8 mouse cellular contexts compared by ENCODE assay signal in genomic region chr7:34230116-34230515, GRCm38 (mm10). TPM values are rescaled to one million over a fixed set of nuclear protein-coding genes. Genes with fewer than 3 reads are reported as not detected.
DNase-seq lines count a peak whose midpoint lies in the region; ATAC-seq and TF ChIP-seq lines count a peak whose summit lies in the region.

Gpi1 (minus strand) TSS chr7:34230336.

- POLR2A ChIA-PET in Patski (lab: Charles Lee), result interaction anchor here (0.7 to 1.3 kb wide), 5 partner anchors 9 to 38 kb away, joined by 3 to 4 read pairs (median 3); no protein-coding TSS in a partner anchor

- CTCF ChIA-PET in Patski (lab: Charles Lee), result interaction anchor here (1.8 kb wide), 1 partner anchor 14 kb away, joined by 3 read pairs; no protein-coding TSS in a partner anchor

- H3K4me2 ChIP-seq in lung, postnatal 0 days (replicated peaks; ENCODE audit: low read depth, low read length), result peak within 1 kb of the TSS; percentile 92

- ATAC-seq in Patski, result peak; percentile 58
- peak; percentile 35 for ATAC-seq in frontal cortex, adult (ENCODE audit: low TSS enrichment)
- peak; percentile 67 to 70 for ATAC-seq in hematopoietic stem cell, adult 5-6 weeks (replicated peaks in 1 of 2; ENCODE audit: insufficient read depth in 1 of 2, low FRiP score in 2 of 2, low TSS enrichment in 1 of 2, low read depth in 1 of 2, poor library complexity in 2 of 2, severe bottlenecking in 2 of 2)
- peak; percentile 82 for ATAC-seq in lung, postnatal 0 days

- peak within 1 kb of the TSS; percentile 65 for H3K9ac ChIP-seq in lung, postnatal 0 days (replicated peaks; ENCODE audit: low read depth)

- H3K4me3 ChIP-seq in lung, postnatal 0 days (ENCODE audit: low read depth, low read length), result peak within 1 kb of the TSS; percentile 72

- no peak for TF ChIP-seq CTCF in Patski (IDR thresholded peaks at IDR 0.05)
- peak; percentile 69 for TF ChIP-seq CTCF in lung, postnatal 0 days (IDR thresholded peaks at IDR 0.05)

- no peak for TF ChIP-seq EP300 in lung, postnatal 0 days (IDR thresholded peaks at IDR 0.05)

- no peaks in the 10 kb centered on the region for H3K9me3 ChIP-seq in lung, postnatal 0 days (ENCODE audit: low read length)

- no peaks in the 10 kb centered on the region for H3K27me3 ChIP-seq in Patski
- H3K27me3 ChIP-seq in lung, postnatal 0 days (replicated peaks; ENCODE audit: insufficient read depth, low read length), result no peaks in the 10 kb centered on the region

- peak within 1 kb of the TSS; percentile 71 for H3K27ac ChIP-seq in lung, postnatal 0 days (ENCODE audit: low read length)

- H3K36me3 ChIP-seq in lung, postnatal 0 days (ENCODE audit: insufficient read depth, low read length), result no peaks in the 10 kb centered on the region

- WGBS in lung, postnatal 0 days, result 2% methylated on average over 39 of the region's 39 CpGs

- peaks cover 17% of the 10 kb centered on the region; the same call in 1 of the 2 replicates for H3K4me1 ChIP-seq in lung, postnatal 0 days (ENCODE audit: insufficient read depth, low read depth, low read length)

- in situ Hi-C loops in Patski (cut with MboI; ENCODE audit: low pct_unique_long_range_greater_than_20kb), result no loop called here

- DNase-seq in Patski (ENCODE audit: low read depth, low spot score), result peak; percentile 39
- peak; percentile 78 for DNase-seq in cerebellum, adult 9-10 months
- DNase-seq in layer of hippocampus, adult 9-11 months, result peak; percentile 73
- DNase-seq in lung, postnatal 0 days (ENCODE audit: low spot score), result peak; percentile 95
- peak; percentile 45 for DNase-seq in ovary, postnatal 10 days (ENCODE audit: low spot score)
- peak; percentile 89 for DNase-seq in thymus, postnatal 0 days (ENCODE audit: low spot score)

RNA-seq across cellular contexts. Expression of gene Gpi1, which starts in this region (rescaled TPM):
- 845 TPM for polyA plus RNA-seq in Patski (2021)
- 325 and 357 TPM in 2 replicates for total RNA-seq in hematopoietic stem cell, adult 5-6 weeks (2017)
- polyA plus RNA-seq in lung, postnatal 0 days (2015; fragmentation: Nextera tagmentation; extraction: Ambion mirVana), result 122 and 123 TPM in 2 replicates
- polyA plus RNA-seq in thymus, postnatal 0 days (2015; fragmentation: Nextera tagmentation; extraction: Ambion mirVana), result 232 and 238 TPM in 2 replicates

Comparison
In these comparisons a context has a peak if more than half of its experiments do, and no peak if none do; other contexts are left out.
1. Peak in every context shown above with its lines: DNase-seq, ATAC-seq, H3K4me3 ChIP-seq and H3K27ac ChIP-seq.
2. DNase-seq: peak in every context shown above with its lines; median percentile 95 in lung, postnatal 0 days; 89 in thymus, postnatal 0 days; 78 in cerebellum, adult 9-10 months; 73 in layer of hippocampus, adult 9-11 months; 45 in ovary, postnatal 10 days; 39 in Patski.